Mouse (Mus musculus) embryonic fibroblast, embryonic 13.5 days (primary cell): ENCODE data around the gene Loxl1. TPM values are rescaled to one million over a fixed set of nuclear protein-coding genes. Genes with fewer than 3 reads are reported as not detected.
"Not testable (repeated sequence)": the region's sequence is repeated elsewhere in the genome, so short reads cannot be mapped to it uniquely, and the experiment has no call there.

Source experiments
- H3K27ac ChIP-seq: 2 replicates; pipeline ENCODE4 v1.5.1; 2012; ENCODE audit warnings: low read length, control low read depth, inconsistent platforms; ENCODE audit not compliant: insufficient read depth
- H3K4me1 ChIP-seq: 2 replicates; pipeline ENCODE4 v1.6.1; 2011; ENCODE audit warnings: low read length; ENCODE audit not compliant: control insufficient read depth, insufficient read depth
- H3K4me3 ChIP-seq: 2 replicates; pipeline ENCODE4 v1.5.1; 2011; ENCODE audit warnings: mild to moderate bottlenecking, control low read depth, low read length; ENCODE audit not compliant: insufficient read depth
- CTCF ChIP-seq: IDR thresholded peaks from 2 replicates; pipeline ENCODE4 v1.5.1; 2011; ENCODE audit warnings: mild to moderate bottlenecking, control low read depth, low read length, moderate library complexity, borderline replicate concordance; ENCODE audit not compliant: insufficient read depth
- POLR2A ChIP-seq: IDR thresholded peaks from 2 replicates; pipeline ENCODE4 v1.6.1; 2011; ENCODE audit warnings: low read depth, mild to moderate bottlenecking, control low read depth, low read length, moderate library complexity
- polyA plus RNA-seq: library from polyadenylated mRNA; stranded (reverse); fragments of >200 nt; gene quantifications from 2 replicates; pipeline ENCODE4 v1.2.4, GENCODE M21; 2011; ENCODE audit warnings: low read depth; ENCODE audit not compliant: missing spikeins, insufficient read length

Loxl1 gene
- polyA plus RNA-seq, 1 experiment = 158 TPM

DNA sequence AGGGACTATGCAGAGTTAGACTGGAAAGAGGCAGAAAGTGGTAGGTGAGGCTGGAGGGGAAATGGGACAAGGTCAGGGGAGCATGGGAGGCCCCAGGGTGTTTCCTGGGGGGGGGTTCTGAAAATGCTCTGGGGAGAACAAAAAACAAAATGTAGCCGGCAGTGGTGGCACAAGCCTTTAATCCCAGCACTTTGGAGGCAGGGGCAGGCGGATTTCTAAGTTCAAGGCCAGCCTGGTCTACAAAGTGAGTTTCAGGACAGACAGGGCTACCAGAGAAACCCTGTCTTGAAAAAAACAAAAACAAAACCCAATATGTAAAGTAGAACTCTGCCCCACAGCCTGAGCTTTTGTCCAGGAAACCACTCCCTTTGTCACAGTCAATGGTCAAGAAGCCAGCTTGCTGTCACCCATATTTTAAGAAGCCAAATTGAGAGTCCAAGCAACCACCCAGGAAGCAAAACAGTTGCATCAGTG lies 40.9 kb downstream of the Loxl1 start:
- no peak for TF ChIP-seq CTCF
- no peak for TF ChIP-seq POLR2A
- Histone ChIP-seq H3K4me1 (peaks cover 14% of the 10 kb centered on the region; the same call in 1 of the 2 replicates), H3K27ac (no peak overlapping the region), H3K4me3 (no peak overlapping the region)

DNA sequence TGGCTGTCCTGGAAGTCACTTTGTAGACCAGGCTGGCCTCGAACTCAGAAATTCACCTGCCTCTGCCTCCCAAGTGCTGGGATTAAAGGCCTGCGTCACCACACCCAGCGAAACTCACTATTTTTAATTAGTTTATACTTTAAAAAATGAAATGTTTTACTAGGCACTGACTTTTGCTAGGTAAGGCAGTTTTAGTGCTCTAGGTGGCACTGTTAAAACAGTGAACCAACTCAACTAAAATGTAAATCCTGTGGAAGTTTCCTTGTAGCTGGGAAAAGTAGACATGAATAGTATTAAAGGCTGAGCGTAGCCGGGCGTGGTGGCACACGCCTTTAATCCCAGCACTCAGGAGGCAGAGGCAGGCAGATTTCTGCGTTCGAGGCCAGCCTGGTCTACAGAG lies 41.4 kb downstream of the Loxl1 start:
- peaks cover 20% of the 10 kb centered on the region; the same call in 1 of the 2 replicates for H3K4me1 ChIP-seq
- not testable (repeated sequence) for H3K27ac ChIP-seq

DNA sequence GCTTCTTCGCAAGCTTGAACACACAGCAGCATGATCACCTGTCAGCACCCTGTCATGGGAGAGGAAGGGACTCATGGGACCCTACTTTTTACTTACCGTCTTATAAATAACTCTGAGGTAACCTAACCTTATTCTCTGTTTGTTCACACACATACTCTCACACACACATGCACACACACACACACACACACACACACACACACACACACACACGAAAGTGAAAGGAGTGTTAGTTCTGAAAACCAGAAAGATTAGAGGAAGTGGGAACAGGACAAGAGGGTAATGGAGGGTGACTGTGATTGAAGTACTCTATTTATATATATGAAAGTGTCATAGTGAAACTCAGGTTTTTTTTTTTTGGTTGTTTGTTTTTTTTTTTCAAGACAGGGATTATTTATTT lies 41.9 kb downstream of the Loxl1 start:
- Histone ChIP-seq H3K4me1 (peaks cover 18% of the 10 kb centered on the region; the same call in 1 of the 2 replicates), H3K4me3 (no peak overlapping the region), H3K27ac (no peak overlapping the region)
- TF ChIP-seq POLR2A = no peak

More for the DNA sequence above, 41.4 kb downstream of the Loxl1 start:
- H3K4me3 ChIP-seq = not testable (repeated sequence)

DNA sequence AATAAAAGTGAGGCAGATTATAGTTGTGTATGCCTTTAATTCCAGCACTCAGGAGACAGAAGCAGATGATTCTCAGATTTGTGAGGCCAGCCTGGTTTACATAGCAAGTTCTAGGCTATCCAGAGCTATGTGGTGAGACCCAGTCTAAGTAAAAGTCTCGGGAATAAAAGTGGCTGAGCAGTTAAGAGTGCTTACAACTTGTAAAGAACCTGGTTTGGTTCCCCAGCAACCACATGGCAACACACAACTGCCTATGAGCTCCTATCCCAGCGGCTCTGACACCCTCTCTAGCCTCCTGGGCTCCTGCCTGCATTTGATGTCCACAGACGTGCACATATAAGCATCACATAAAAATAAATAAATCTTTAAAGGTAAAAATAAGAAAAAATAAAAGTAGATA lies 42.9 kb downstream of the Loxl1 start:
- no peak overlapping the region for H3K4me3 ChIP-seq
- no peak overlapping the region for H3K27ac ChIP-seq
- TF ChIP-seq POLR2A (no peak), CTCF (no peak)
- peaks cover 14% of the 10 kb centered on the region; the same call in 1 of the 2 replicates for H3K4me1 ChIP-seq

DNA sequence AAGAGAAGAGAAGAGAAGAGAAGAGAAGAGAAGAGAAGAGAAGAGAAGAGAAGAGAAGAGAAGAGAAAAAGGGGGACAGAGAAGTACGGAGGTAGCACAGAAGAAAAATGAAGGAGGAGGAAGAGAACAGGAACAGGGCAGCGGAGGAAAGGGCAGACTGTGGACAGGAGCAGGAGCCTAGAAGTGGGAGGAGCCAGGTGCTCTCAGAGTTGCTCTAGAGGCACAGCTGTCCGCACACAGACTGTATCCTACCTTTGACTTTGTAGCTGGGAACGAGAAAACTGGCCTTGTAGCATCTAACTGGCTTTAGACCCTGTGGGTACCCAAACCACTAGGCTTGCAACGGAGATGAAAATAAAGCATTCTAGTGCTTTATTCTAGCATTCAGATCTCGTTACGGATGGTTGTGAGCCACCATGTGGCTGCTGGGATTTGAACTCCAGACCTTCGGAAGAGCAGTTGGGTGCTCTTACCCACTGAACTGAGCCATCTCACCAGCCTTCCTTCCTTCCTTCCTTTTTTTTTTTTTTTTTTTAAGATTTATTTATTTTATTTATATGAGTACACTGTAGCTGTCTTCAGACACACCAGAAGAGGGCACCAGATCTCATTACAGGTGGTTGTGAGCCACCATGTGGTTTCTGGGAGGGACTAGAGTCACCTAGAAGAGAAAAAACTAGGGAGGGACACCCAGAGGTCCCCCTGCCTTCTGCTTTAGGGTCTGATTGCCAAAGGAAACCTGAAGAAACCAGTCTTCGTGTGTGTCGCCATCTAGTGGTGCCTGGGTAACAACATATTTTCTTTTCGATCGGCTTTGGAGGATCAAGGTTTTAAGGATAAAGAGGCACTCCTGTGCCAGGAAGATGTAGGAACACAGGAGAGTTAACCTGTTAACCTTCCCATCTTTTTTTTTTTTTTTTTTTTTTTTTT lies 44.3 kb downstream of the Loxl1 start:
- TF ChIP-seq CTCF (0 out of 2 replicates have a peak, but pooled peaks have one; percentile 21), POLR2A (no peak)
- peaks cover 6% of the 10 kb centered on the region; the same call in 1 of the 2 replicates for H3K4me1 ChIP-seq

DNA sequence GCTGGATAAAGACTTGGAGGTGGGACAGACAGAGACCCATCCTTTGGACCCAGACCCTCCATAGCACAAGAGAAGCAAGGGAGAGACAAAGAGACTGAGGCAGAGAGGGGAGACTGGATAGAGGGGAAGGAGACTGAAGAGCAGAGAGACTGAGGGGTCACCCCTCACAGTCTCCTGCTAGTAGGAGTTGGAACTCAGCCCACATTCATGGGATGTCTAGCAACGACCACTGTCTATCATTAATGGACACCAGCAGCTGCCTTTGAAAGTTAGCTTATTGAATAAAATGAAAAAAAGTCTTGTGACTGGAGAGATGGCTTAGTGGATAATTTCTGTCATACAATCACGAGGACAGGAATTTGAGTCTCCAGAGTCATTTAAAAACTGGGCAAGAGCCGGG lies 45.9 kb downstream of the Loxl1 start:
- Histone ChIP-seq H3K4me1 (peaks cover 6% of the 10 kb centered on the region; the same call in 1 of the 2 replicates), H3K4me3 (no peak overlapping the region), H3K27ac (peak overlapping the region; percentile 77)
- TF ChIP-seq CTCF (no peak), POLR2A (no peak)

More for the DNA sequence above, 44.3 kb downstream of the Loxl1 start:
- Histone ChIP-seq H3K27ac (no peak overlapping the region), H3K4me3 (no peak overlapping the region)

DNA sequence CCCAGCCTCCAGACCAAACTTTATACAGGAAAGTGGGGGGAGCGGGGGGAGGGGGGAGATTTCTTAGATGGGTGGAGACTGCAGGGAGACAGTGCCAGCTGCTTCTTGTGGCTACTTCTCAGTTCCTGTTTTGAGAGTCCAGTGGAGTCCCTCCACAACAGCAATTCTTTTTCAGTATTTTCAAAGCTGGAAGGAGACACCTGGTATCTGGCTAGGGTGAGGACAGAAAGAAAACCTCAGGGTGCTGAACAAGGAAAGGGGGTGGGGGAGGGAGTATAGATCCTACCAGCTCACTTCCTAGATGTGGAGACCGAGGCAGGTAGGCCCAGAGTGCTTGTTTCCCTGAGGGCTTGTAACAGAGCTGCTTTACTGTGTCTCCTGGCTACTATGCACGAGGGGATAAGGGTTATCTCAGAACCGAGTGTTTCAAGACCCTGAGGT lies 46.4 kb downstream of the Loxl1 start:
- TF ChIP-seq CTCF = no peak
- no peak for TF ChIP-seq POLR2A
- H3K4me3 ChIP-seq = no peak overlapping the region
- H3K27ac ChIP-seq = peak overlapping the region; percentile 77
- H3K4me1 ChIP-seq = peaks cover 6% of the 10 kb centered on the region; the same call in 1 of the 2 replicates

DNA sequence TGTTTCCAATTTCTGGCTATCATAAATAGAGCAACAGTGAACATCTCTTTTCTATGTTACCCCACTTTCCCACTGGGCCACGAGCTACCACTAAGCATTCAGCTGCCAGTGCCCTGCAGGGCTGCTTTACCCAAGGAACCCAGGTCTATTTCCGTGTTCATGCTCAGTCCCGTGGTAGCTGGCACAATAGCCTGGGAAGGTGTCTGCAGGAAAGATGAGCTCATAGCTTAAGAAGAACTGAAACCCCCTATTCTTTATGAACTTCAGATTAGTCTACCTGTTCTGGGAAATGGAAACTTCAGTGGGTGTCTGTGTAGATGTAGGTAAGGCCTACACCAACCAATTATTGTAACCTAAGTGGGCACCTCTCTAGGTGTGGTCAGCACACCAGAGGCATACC lies 47.6 kb downstream of the Loxl1 start:
- TF ChIP-seq CTCF (no peak), POLR2A (no peak)
- H3K4me1 ChIP-seq = peaks cover 6% of the 10 kb centered on the region; the same call in 1 of the 2 replicates
- no peak overlapping the region for H3K4me3 ChIP-seq
- no peak overlapping the region for H3K27ac ChIP-seq

DNA sequence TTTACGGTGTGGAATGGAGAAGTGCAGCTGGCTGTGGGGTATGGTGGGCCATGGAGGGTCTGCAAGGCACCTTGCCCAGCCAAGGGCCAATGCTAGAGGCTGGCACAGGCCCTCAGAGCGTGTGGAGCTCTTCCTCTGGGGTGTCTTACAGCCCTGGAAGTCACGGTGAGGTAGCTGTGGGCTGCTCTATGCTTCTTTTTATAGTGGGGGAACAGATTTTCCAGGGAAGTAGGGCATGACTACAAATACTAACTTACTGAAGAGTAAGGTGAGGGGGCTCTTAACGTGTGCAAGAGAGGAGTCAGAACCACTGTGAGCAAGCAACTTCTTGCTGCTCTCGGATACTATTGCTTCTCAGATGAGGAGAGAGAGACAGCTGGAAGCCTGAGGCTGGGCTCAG lies 50.5 kb downstream of the Loxl1 start:
- TF ChIP-seq CTCF (no peak), POLR2A (no peak)
- H3K4me1 ChIP-seq = peaks cover 6% of the 10 kb centered on the region; the same call in 1 of the 2 replicates

DNA sequence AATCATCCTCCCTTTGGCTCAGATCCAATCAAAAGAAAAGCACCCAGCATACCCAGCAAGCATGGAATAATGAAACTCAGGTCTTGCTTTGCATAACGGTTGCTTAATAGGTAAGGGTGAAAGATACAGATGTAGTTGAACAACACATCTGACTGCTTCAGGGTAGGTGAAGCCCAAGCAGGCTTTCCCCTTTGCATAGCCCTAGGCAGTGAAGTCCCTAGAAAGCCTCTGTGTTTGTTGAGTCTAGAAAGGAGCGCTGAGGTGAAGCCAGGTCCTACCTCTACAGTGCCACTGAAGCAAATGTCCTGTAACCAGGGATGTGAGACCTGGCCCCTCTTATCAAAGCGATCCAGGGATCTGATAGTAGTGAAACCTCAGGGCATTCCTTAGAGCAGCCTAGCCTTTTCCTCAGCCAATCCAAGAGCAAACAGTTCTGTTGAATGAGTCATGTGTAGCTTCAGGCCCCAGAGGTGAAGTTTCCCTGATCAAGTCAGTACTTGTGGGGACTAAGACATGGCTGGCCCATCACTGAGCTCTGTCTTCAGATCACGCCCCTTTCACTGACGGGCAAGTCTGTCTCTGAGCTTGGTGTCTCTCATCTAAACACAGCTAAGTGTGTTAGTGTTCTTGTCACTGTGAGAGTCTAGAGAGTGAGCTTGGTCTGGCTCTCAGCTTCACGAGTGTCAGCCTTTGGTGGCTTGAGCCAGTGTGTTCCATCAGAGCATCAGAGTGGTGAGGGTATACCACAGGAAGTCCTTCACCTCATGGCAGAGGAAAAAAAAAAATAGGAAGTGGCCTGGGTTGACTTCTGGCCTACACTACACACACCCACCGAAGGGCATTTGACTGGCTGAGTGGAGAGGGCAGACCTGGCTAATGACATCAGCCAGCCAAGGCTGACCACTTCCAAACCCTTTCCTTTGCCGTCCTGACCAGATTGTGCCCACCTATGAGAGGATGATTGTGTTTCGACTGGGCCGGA lies 57.0 kb downstream of the Loxl1 start:
- no peak overlapping the region for H3K27ac ChIP-seq
- TF ChIP-seq POLR2A (no peak), CTCF (no peak)
- peaks cover 9% of the 10 kb centered on the region for H3K4me1 ChIP-seq
- H3K4me3 ChIP-seq = no peak overlapping the region

More for the DNA sequence above, 50.5 kb downstream of the Loxl1 start:
- Histone ChIP-seq H3K4me3 (no peak overlapping the region), H3K27ac (no peak overlapping the region)
